Mouse (Mus musculus): ENCODE measurements at regions not wholly inside any gene's neighbourhood (a gene's known extent, or its start where the extent isn't known, plus 50 kb on each side); places are given as distances from the start of the nearest gene placed in this dataset.

DNA sequence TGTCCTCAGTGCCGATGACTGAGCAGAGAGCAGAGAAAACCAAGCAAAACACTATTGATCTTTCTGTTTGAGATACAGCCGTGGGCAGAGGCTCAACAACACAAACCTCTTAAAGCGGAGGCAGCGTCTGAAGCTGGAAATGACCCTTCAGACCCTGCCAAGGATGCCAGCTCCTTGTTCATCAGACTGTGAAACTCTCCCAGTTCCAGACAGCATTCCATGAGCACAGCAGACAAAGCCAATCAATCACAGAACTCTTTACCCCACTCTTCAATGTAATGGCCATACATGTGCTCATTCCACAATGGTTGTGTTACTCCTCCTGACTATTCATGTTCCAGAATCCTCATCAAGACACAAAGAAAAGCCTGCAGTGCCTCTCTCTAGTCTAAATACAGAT lies 73.5 kb downstream of the Tmem114 start:
- Histone ChIP-seq H3K27ac (peak overlapping the region; percentile 47; the same call in 1 of the 2 replicates), H3K9ac (ENCODE audit: low read depth, low read length) (peak overlapping the region; percentile 35; the same call in 1 of the 2 replicates), H3K4me3 (replicated peaks; ENCODE audit: low read depth, low read length) (no peak overlapping the region; the same call in 1 of the 2 replicates), H3K36me3 (ENCODE audit: insufficient read depth, low read length) (no peaks in the 10 kb centered on the region), H3K4me1 (replicated peaks; ENCODE audit: insufficient read depth, low read length) (0 out of 2 replicates have a peak, but pooled peaks cover 2% of the 10 kb centered on the region), H3K4me2 (ENCODE audit: low read length) (peak overlapping the region; percentile 44), H3K9me3 (replicated peaks; ENCODE audit: low read length) (no peaks in the 10 kb centered on the region), H3K27me3 (ENCODE audit: insufficient read depth, low read length) (no peaks in the 10 kb centered on the region)
- peak; percentile 40 for ATAC-seq (replicated peaks; ENCODE audit: low FRiP score, low read depth)
- peak; percentile 63 for DNase-seq (ENCODE audit: low spot score)
- TF ChIP-seq CTCF (IDR thresholded peaks at IDR 0.05; ENCODE audit: low read depth) = no peak
- 25% methylated on average over 4 of the region's 4 CpGs for WGBS

DNA sequence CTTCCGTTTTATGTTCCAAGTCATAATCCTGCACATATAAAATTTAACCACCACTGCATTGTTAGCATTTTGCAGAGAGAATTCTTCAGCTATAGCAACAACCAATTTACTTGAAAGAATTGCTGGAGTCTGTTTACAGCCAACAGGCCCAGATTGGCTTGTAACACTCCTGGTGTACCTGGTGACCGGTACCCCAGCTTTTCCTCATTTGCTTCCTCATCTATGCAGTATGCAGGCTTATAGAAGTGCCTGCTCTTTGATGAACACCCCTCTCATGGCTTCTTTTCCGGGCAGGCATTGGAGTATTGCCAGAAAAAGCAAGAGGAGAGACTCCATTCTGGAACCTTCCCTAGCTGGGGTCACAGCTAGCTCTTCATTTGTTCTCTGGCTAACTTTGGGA lies 75.8 kb downstream of the Tmem114 start:
- Histone ChIP-seq H3K4me2 (ENCODE audit: low read length) (no peak overlapping the region), H3K9me3 (replicated peaks; ENCODE audit: low read length) (no peaks in the 10 kb centered on the region), H3K27ac (no peak overlapping the region), H3K9ac (ENCODE audit: low read depth, low read length) (no peak overlapping the region), H3K4me3 (replicated peaks; ENCODE audit: low read depth, low read length) (no peak overlapping the region), H3K27me3 (ENCODE audit: insufficient read depth, low read length) (no peaks in the 10 kb centered on the region), H3K4me1 (replicated peaks; ENCODE audit: insufficient read depth, low read length) (0 out of 2 replicates have a peak, but pooled peaks cover 2% of the 10 kb centered on the region), H3K36me3 (ENCODE audit: insufficient read depth, low read length) (no peaks in the 10 kb centered on the region)
- no peak for TF ChIP-seq CTCF (IDR thresholded peaks at IDR 0.05; ENCODE audit: low read depth)
- DNase-seq (ENCODE audit: low spot score) (no peak), ATAC-seq (replicated peaks; ENCODE audit: low FRiP score, low read depth) (no peak)
- WGBS = 69% methylated on average over 3 of the region's 3 CpGs

GRCm38 (mm10) chr16:8348645-8349044 lies 76.3 kb downstream of the Tmem114 start:
- Histone ChIP-seq H3K4me3 (replicated peaks; ENCODE audit: low read depth, low read length) (no peak overlapping the region), H3K9me3 (replicated peaks; ENCODE audit: low read length) (no peaks in the 10 kb centered on the region), H3K27ac (no peak overlapping the region), H3K4me2 (ENCODE audit: low read length) (no peak overlapping the region), H3K36me3 (ENCODE audit: insufficient read depth, low read length) (no peaks in the 10 kb centered on the region), H3K4me1 (replicated peaks; ENCODE audit: insufficient read depth, low read length) (0 out of 2 replicates have a peak, but pooled peaks cover 2% of the 10 kb centered on the region), H3K9ac (ENCODE audit: low read depth, low read length) (no peak overlapping the region), H3K27me3 (ENCODE audit: insufficient read depth, low read length) (no peaks in the 10 kb centered on the region)
- ATAC-seq (replicated peaks; ENCODE audit: low FRiP score, low read depth) (no peak), DNase-seq (ENCODE audit: low spot score) (peak; percentile 11)
- no peak for TF ChIP-seq CTCF (IDR thresholded peaks at IDR 0.05; ENCODE audit: low read depth)
- 60% methylated on average over 5 of the region's 5 CpGs for WGBS

GRCm38 (mm10) chr16:8345216-8345615 lies 79.7 kb downstream of the Tmem114 start:
- TF ChIP-seq CTCF (IDR thresholded peaks at IDR 0.05; ENCODE audit: low read depth) = no peak

DNA sequence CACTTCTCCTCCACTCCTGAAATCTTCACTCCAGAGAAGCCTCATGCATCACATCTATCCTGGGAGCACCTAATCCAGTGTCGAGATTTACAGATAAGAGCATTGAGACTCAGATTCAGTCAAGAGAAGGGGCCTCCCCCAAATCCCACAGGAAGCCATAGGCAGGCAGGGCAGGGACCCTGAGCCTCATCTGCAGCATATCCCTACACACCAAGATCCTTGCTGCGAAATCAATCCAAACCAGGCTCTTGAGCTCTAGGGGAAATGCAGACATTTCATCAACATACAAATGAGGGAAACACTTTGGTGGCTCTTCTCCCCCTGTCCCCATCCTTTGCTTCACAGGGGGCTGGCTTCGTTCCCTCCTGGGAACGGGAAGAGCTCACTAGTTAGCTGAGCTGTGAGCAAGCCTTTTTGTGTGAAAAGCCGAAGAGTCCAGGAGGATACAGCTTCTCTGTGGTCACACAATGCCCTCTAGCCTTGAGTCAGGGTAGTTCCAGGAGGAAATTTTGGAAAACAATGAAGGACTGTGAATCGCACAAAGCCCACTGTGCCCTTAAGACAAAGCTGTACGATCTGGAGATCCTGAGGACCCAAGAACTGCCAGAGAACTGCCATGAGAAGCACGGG lies 91.7 kb downstream of the Tmem114 start:
- TF ChIP-seq CTCF (IDR thresholded peaks at IDR 0.05; ENCODE audit: low read depth) = peak; percentile 77
- ATAC-seq (replicated peaks; ENCODE audit: low FRiP score, low read depth) = no peak
- Histone ChIP-seq H3K27me3 (ENCODE audit: insufficient read depth, low read length) (no peaks in the 10 kb centered on the region), H3K27ac (no peak overlapping the region), H3K4me2 (ENCODE audit: low read length) (no peak overlapping the region), H3K9me3 (replicated peaks; ENCODE audit: low read length) (no peaks in the 10 kb centered on the region), H3K4me1 (replicated peaks; ENCODE audit: insufficient read depth, low read length) (no peaks in the 10 kb centered on the region), H3K4me3 (replicated peaks; ENCODE audit: low read depth, low read length) (no peak overlapping the region), H3K9ac (ENCODE audit: low read depth, low read length) (no peak overlapping the region), H3K36me3 (ENCODE audit: insufficient read depth, low read length) (no peaks in the 10 kb centered on the region)
- WGBS = 22% methylated on average over 8 of the region's 8 CpGs
- DNase-seq (ENCODE audit: low spot score) = peak; percentile 84

More at GRCm38 (mm10) chr16:8345216-8345615, 79.7 kb downstream of the Tmem114 start:
- DNase-seq (ENCODE audit: low spot score) (no peak), ATAC-seq (replicated peaks; ENCODE audit: low FRiP score, low read depth) (no peak)
- Histone ChIP-seq H3K9me3 (replicated peaks; ENCODE audit: low read length) (no peaks in the 10 kb centered on the region), H3K4me1 (replicated peaks; ENCODE audit: insufficient read depth, low read length) (no peaks in the 10 kb centered on the region), H3K9ac (ENCODE audit: low read depth, low read length) (no peak overlapping the region), H3K4me2 (ENCODE audit: low read length) (no peak overlapping the region), H3K4me3 (replicated peaks; ENCODE audit: low read depth, low read length) (no peak overlapping the region), H3K27me3 (ENCODE audit: insufficient read depth, low read length) (no peaks in the 10 kb centered on the region), H3K36me3 (ENCODE audit: insufficient read depth, low read length) (no peaks in the 10 kb centered on the region), H3K27ac (no peak overlapping the region)
- 89% methylated on average over 7 of the region's 7 CpGs for WGBS

DNA sequence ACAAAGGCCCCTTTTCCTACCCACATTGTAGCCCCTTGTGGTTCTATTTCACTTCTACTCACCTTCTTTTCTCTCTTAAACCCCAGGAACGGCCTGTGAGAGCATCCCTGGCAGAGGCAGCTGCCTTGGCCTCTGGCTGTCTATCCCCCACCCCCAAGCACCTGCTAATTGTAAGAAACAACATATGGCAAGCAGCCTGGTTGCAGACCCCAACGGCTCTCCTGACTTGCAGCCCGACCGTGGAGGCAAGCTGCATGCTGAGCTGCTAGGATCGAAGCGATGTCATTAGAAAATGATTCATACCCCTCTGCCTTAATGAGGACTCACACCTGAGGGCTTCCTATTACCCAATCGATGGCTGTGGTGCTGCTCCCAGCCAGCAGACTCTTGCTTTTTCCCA lies 112.9 kb downstream of the Tmem114 start:
- no peak for DNase-seq (ENCODE audit: low spot score)
- no peak overlapping the region for H3K4me2 ChIP-seq (ENCODE audit: low read length)
- H3K4me3 ChIP-seq (replicated peaks; ENCODE audit: low read depth, low read length) = no peak overlapping the region
- no peak for ATAC-seq (replicated peaks; ENCODE audit: low FRiP score, low read depth)
- no peaks in the 10 kb centered on the region for H3K27me3 ChIP-seq (ENCODE audit: insufficient read depth, low read length)
- H3K36me3 ChIP-seq (ENCODE audit: insufficient read depth, low read length) = no peaks in the 10 kb centered on the region
- TF ChIP-seq CTCF (IDR thresholded peaks at IDR 0.05; ENCODE audit: low read depth) = no peak
- no peaks in the 10 kb centered on the region for H3K9me3 ChIP-seq (replicated peaks; ENCODE audit: low read length)
- no peak overlapping the region for H3K27ac ChIP-seq
- 62% methylated on average over 7 of the region's 7 CpGs for WGBS
- no peak overlapping the region for H3K9ac ChIP-seq (ENCODE audit: low read depth, low read length)
- no peaks in the 10 kb centered on the region for H3K4me1 ChIP-seq (replicated peaks; ENCODE audit: insufficient read depth, low read length)

DNA sequence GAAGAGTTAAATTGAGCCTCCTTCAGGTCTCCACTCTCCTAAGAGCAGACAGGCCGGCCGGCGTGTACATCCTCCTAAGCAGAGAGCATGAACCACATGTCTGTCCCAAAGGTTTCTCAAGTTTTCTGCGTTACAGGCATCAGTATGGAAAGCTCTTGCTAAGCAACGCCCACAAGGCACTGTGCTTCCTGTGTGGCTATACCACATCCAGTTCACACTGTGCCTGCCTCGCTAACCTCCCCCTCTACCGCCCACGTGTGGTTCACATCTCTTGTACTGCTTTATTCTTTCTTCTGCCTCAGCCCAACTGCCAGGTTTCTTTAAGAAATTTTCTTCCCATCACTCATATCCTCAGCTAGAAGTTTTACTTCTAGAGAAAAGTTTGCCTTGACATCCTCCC lies 118.5 kb downstream of the Tmem114 start:
- 67% methylated on average over 8 of the region's 8 CpGs for WGBS
- no peak overlapping the region for H3K27ac ChIP-seq
- no peak overlapping the region for H3K4me2 ChIP-seq (ENCODE audit: low read length)
- no peak for DNase-seq (ENCODE audit: low spot score)
- no peaks in the 10 kb centered on the region for H3K9me3 ChIP-seq (replicated peaks; ENCODE audit: low read length)
- H3K4me3 ChIP-seq (replicated peaks; ENCODE audit: low read depth, low read length) = no peak overlapping the region
- no peak for TF ChIP-seq CTCF (IDR thresholded peaks at IDR 0.05; ENCODE audit: low read depth)
- H3K4me1 ChIP-seq (replicated peaks; ENCODE audit: insufficient read depth, low read length) = no peaks in the 10 kb centered on the region
- ATAC-seq (replicated peaks; ENCODE audit: low FRiP score, low read depth) = no peak
- H3K27me3 ChIP-seq (ENCODE audit: insufficient read depth, low read length) = no peaks in the 10 kb centered on the region
- H3K9ac ChIP-seq (ENCODE audit: low read depth, low read length) = no peak overlapping the region
- H3K36me3 ChIP-seq (ENCODE audit: insufficient read depth, low read length) = no peaks in the 10 kb centered on the region

All from kidney, postnatal 0 days (tissue).